Mouse (Mus musculus): ENCODE data around the gene Sun3.

- TF ChIP-seq MYOG (IDR thresholded peaks at IDR 0.05; ENCODE audit: control insufficient read depth in 1 of 3, insufficient read depth in 1 of 3, insufficient read length in 2 of 3, low read depth in 2 of 3), result no peak
- TF ChIP-seq POLR2A (IDR thresholded peaks at IDR 0.05; ENCODE audit: insufficient read length, low read depth), result no peak
- TF ChIP-seq TCF12 (IDR thresholded peaks at IDR 0.05; ENCODE audit: insufficient read depth, poor library complexity, severe bottlenecking), result no peak
- no peak for TF ChIP-seq CEBPB (IDR thresholded peaks at IDR 0.05; ENCODE audit: insufficient read depth, poor library complexity, severe bottlenecking)
- TF ChIP-seq USF1 (IDR thresholded peaks at IDR 0.05; ENCODE audit: low read depth), result no peak
- no peak for TF ChIP-seq E2F4 (IDR thresholded peaks at IDR 0.05; ENCODE audit: insufficient read depth)
- no peak for TF ChIP-seq SRF (IDR thresholded peaks at IDR 0.05; ENCODE audit: control insufficient read depth, insufficient read length, low read depth)
- TF ChIP-seq POLR2AphosphoS2 (IDR thresholded peaks at IDR 0.05; ENCODE audit: insufficient read length, low read depth), result no peak
- TF ChIP-seq MAX (IDR thresholded peaks at IDR 0.05; ENCODE audit: low read depth), result no peak
- no peak for TF ChIP-seq REST (IDR thresholded peaks at IDR 0.05; ENCODE audit: insufficient read depth, insufficient read length)
- no peak for TF ChIP-seq TCF3 (IDR thresholded peaks at IDR 0.05; ENCODE audit: insufficient read length, low read depth)
- TF ChIP-seq MYOD1 (IDR thresholded peaks at IDR 0.05; ENCODE audit: control insufficient read depth in 1 of 3, insufficient read length in 2 of 3, low read depth in 2 of 3), result no peak
These were observed at the start of gene Sun3 for GRCm38 (mm10) chr11:9048703-9049060.

All from myocyte (in vitro differentiated cells).